Mouse (Mus musculus) embryonic facial prominence, embryonic 14.5 days (tissue): ENCODE results near the gene Zbtb25. TPM values are rescaled to one million over a fixed set of nuclear protein-coding genes. Genes with fewer than 3 reads are reported as not detected.

Experiments used
- ATAC-seq: fragments of 200-750 bp; cut with Nextera tagmentation; 2 replicates; pipeline ENCODE4 v1.8.0; 2017; ENCODE audit warnings: low read depth, moderate number of reproducible peaks, moderate TSS enrichment
- DNase-seq: peaks from one replicate; pipeline ENCODE4 v3.0.0-alpha.2; 2015; ENCODE audit warnings: low spot score
- H3K27ac ChIP-seq: fragments of 300-500 bp; sonication (generic); replicated peaks from 2 replicates; pipeline ENCODE4 v1.5.1; 2014; ENCODE audit warnings: low read depth, mild to moderate bottlenecking, low read length, moderate library complexity
- H3K27me3 ChIP-seq: fragments of 300-500 bp; sonication (generic); replicated peaks from 2 replicates; pipeline ENCODE4 v1.6.1; 2014; ENCODE audit warnings: low read length; ENCODE audit not compliant: control insufficient read depth, insufficient read depth
- H3K36me3 ChIP-seq: fragments of 300-500 bp; sonication (generic); 2 replicates; pipeline ENCODE4 v1.6.1; 2014; ENCODE audit warnings: low read length, mixed read lengths; ENCODE audit not compliant: control insufficient read depth, insufficient read depth
- H3K4me1 ChIP-seq: fragments of 300-500 bp; sonication (generic); 2 replicates; pipeline ENCODE4 v1.6.1; 2014; ENCODE audit warnings: antibody characterized with exemption, low read length; ENCODE audit not compliant: control insufficient read depth, insufficient read depth
- H3K4me2 ChIP-seq: fragments of 300-500 bp; sonication (generic); 2 replicates; pipeline ENCODE4 v1.6.1; 2014; ENCODE audit warnings: low read depth, mild to moderate bottlenecking, low read length, moderate library complexity, mixed read lengths
- H3K4me3 ChIP-seq: fragments of 300-500 bp; sonication (generic); 2 replicates; pipeline ENCODE4 v1.5.1; 2014; ENCODE audit warnings: low read depth, mild to moderate bottlenecking, low read length
- H3K9ac ChIP-seq: fragments of 300-500 bp; sonication (generic); 2 replicates; pipeline ENCODE4 v1.6.1; 2014; ENCODE audit warnings: low read depth, mild to moderate bottlenecking, low read length, moderate library complexity, mixed read lengths
- H3K9me3 ChIP-seq: fragments of 300-500 bp; sonication (generic); 2 replicates; pipeline ENCODE4 v1.6.1; 2016; ENCODE audit warnings: low read length; ENCODE audit not compliant: control insufficient read depth
- WGBS: fragments of 180-500 bp; shearing (Covaris S2); extraction: QIAGEN DNeasy Blood & Tissue Kit; methylation state at CpG from one replicate; pipeline ENCODE4 v1.1.7; 2014; 5-methylcytosine and 5-hydroxymethylcytosine counted together
- polyA plus RNA-seq: library from polyadenylated mRNA; unstranded; fragments of >200 nt; fragmentation: Nextera tagmentation; extraction: Ambion mirVana; gene quantifications from 2 replicates; pipeline ENCODE4 v1.2.1, GENCODE M21; 2014

Zbtb25 gene
- polyA plus RNA-seq, 1 experiment from 2014 or later, result 21.2 TPM

GRCm38 (mm10) chr12:76311227-76311626, 58.2 kb downstream of the Zbtb25 start:
- H3K27ac ChIP-seq, result no peak overlapping the region
- H3K4me3 ChIP-seq, result no peak overlapping the region
- 92% methylated on average over 9 of the region's 9 CpGs for WGBS
- DNase-seq (no peak), ATAC-seq (no peak)
- peaks cover 69% of the 10 kb centered on the region for H3K36me3 ChIP-seq
- no peak overlapping the region for H3K4me2 ChIP-seq
- H3K9ac ChIP-seq, result no peak overlapping the region
- no peaks in the 10 kb centered on the region for H3K9me3 ChIP-seq
- H3K27me3 ChIP-seq, result no peaks in the 10 kb centered on the region
- peaks cover 9% of the 10 kb centered on the region; the same call in 1 of the 2 replicates for H3K4me1 ChIP-seq

GRCm38 (mm10) chr12:76310633-76311032, 58.8 kb downstream of the Zbtb25 start:
- Histone ChIP-seq H3K4me2 (no peak overlapping the region), H3K27ac (no peak overlapping the region), H3K36me3 (peaks cover 69% of the 10 kb centered on the region), H3K4me1 (peaks cover 9% of the 10 kb centered on the region; the same call in 1 of the 2 replicates), H3K9ac (no peak overlapping the region), H3K4me3 (no peak overlapping the region), H3K27me3 (no peaks in the 10 kb centered on the region), H3K9me3 (no peaks in the 10 kb centered on the region)
- no peak for ATAC-seq
- no peak for DNase-seq
- 66% methylated on average over 6 of the region's 6 CpGs for WGBS

GRCm38 (mm10) chr12:76310007-76310406, 59.4 kb downstream of the Zbtb25 start:
- WGBS, result 85% methylated on average over 6 of the region's 6 CpGs

GRCm38 (mm10) chr12:76308436-76308835, 61.0 kb downstream of the Zbtb25 start:
- Histone ChIP-seq H3K4me2 (no peak overlapping the region), H3K9ac (no peak overlapping the region), H3K9me3 (no peaks in the 10 kb centered on the region), H3K4me1 (peaks cover 9% of the 10 kb centered on the region; the same call in 1 of the 2 replicates), H3K36me3 (peaks cover 63% of the 10 kb centered on the region), H3K27ac (peak overlapping the region; percentile 39; the same call in 1 of the 2 replicates), H3K4me3 (no peak overlapping the region), H3K27me3 (no peaks in the 10 kb centered on the region)
- WGBS, result 85% methylated on average over 5 of the region's 5 CpGs
- DNase-seq, result no peak
- no peak for ATAC-seq

More at GRCm38 (mm10) chr12:76310007-76310406, 59.4 kb downstream of the Zbtb25 start:
- Histone ChIP-seq H3K27ac (no peak overlapping the region), H3K36me3 (peaks cover 66% of the 10 kb centered on the region), H3K9ac (no peak overlapping the region), H3K4me1 (peaks cover 9% of the 10 kb centered on the region; the same call in 1 of the 2 replicates), H3K9me3 (no peaks in the 10 kb centered on the region), H3K27me3 (no peaks in the 10 kb centered on the region), H3K4me3 (no peak overlapping the region), H3K4me2 (no peak overlapping the region)
- DNase-seq (no peak), ATAC-seq (no peak)

GRCm38 (mm10) chr12:76307964-76308363, 61.4 kb downstream of the Zbtb25 start:
- WGBS, result 30% methylated on average over 9 of the region's 9 CpGs
- DNase-seq (peak; percentile 71), ATAC-seq (peak; percentile 79; the same call in 1 of the 2 replicates)
- Histone ChIP-seq H3K27ac (peak overlapping the region; percentile 39; the same call in 1 of the 2 replicates), H3K27me3 (no peaks in the 10 kb centered on the region), H3K4me1 (peaks cover 9% of the 10 kb centered on the region; the same call in 1 of the 2 replicates), H3K4me3 (no peak overlapping the region), H3K4me2 (no peak overlapping the region), H3K9me3 (no peaks in the 10 kb centered on the region), H3K36me3 (peaks cover 66% of the 10 kb centered on the region), H3K9ac (no peak overlapping the region)

GRCm38 (mm10) chr12:76306852-76307561, 62.4 kb downstream of the Zbtb25 start:
- peaks cover 61% of the 10 kb centered on the region for H3K36me3 ChIP-seq
- no peak overlapping the region for H3K4me2 ChIP-seq
- H3K4me3 ChIP-seq, result no peak overlapping the region
- H3K4me1 ChIP-seq, result peaks cover 9% of the 10 kb centered on the region; the same call in 1 of the 2 replicates
- H3K9ac ChIP-seq, result no peak overlapping the region; the same call in 1 of the 2 replicates
- peak; percentile 67 for DNase-seq
- H3K9me3 ChIP-seq, result no peaks in the 10 kb centered on the region
- no peak overlapping the region for H3K27ac ChIP-seq
- 78% methylated on average over 9 of the region's 9 CpGs for WGBS
- ATAC-seq, result peak; percentile 53
- H3K27me3 ChIP-seq, result no peaks in the 10 kb centered on the region

- H3K9ac ChIP-seq, result no peak overlapping the region
- H3K36me3 ChIP-seq, result peaks cover 54% of the 10 kb centered on the region
- WGBS, result 87% methylated on average over 8 of the region's 8 CpGs
- no peak overlapping the region for H3K4me2 ChIP-seq
- DNase-seq (no peak), ATAC-seq (no peak)
- no peak overlapping the region for H3K27ac ChIP-seq
- H3K4me1 ChIP-seq, result peaks cover 9% of the 10 kb centered on the region; the same call in 1 of the 2 replicates
- H3K9me3 ChIP-seq, result no peaks in the 10 kb centered on the region
- no peak overlapping the region for H3K4me3 ChIP-seq
- H3K27me3 ChIP-seq, result no peaks in the 10 kb centered on the region
These were observed 64.3 kb downstream of the Zbtb25 start for GRCm38 (mm10) chr12:76305107-76305506.

- 58% methylated on average over 4 of the region's 4 CpGs for WGBS
- DNase-seq (peak; percentile 56), ATAC-seq (no peak)
- Histone ChIP-seq H3K4me3 (no peak overlapping the region), H3K4me2 (no peak overlapping the region), H3K27ac (0 out of 2 replicates have a peak overlapping the region, but pooled peaks have one; percentile 21), H3K9ac (no peak overlapping the region), H3K27me3 (no peaks in the 10 kb centered on the region), H3K36me3 (peaks cover 53% of the 10 kb centered on the region), H3K9me3 (no peaks in the 10 kb centered on the region), H3K4me1 (peaks cover 9% of the 10 kb centered on the region; the same call in 1 of the 2 replicates)
These were observed 65.2 kb downstream of the Zbtb25 start for GRCm38 (mm10) chr12:76304199-76304598.
